Mouse (Mus musculus) adrenal gland, adult (tissue): ENCODE data around the gene Olfr667.
"Not testable (repeated sequence)": the region's sequence is repeated elsewhere in the genome, so short reads cannot be mapped to it uniquely, and the experiment has no call there.

Experiments used
- DNase-seq, 2 experiments: peaks; one replicate each; pipeline ENCODE4 v3.0.0; 2022 to 2023; ENCODE audit warnings: low spot score in 1 of 2; ENCODE audit not compliant: inconsistent age in 2 of 2

Olfr667 gene

GRCm38 (mm10) chr7:104921382-104921781 lies at the start of gene Olfr667:
Gene Olfr667, minus strand, starts transcription at chr7:104921482.
- no peak for DNase-seq

DNA sequence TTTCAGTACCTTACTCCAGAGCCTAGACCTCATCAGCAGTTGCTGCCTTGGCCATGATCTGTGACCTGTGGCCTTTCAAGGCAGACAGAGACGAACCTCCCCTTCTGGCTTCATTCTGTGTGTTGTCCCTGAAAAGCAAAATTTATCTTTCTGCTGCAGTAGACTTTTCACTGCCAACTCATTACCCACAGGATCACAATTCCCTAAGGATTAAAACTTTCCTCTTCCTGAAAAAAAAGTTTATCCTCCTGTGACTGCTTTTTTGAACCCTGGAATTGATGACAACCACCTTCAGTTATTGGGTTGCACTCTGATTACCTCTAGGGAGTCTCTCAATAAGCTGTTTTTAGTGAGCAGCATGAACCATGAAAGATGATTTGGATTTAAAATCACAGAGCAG lies 41.2 kb upstream of the Olfr667 start, which contains the start of gene Olfr670:
Gene Olfr670, minus strand, starts transcription at position 101 of the 400 bp plus-strand sequence.
- DNase-seq = peak in 1 of 2 experiments; percentile 30

DNA sequence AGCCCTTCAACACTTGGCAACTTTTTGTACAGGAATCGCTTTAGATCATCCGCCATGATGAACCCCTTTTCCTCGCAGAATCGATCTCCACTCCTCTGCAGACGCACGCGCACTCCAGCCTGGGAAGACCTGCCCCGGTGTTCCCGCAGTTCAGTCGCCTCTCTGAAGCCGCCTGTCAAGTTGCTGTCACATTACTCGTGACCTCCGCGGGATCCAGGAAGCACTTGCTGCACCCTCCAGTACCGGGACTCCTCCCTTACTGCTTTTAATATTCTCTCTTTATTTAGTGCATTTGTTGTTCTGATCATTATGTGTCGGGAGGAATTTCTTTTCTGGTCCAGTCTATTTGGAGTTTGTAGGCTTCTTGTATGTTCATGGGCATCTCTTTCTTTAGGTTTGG lies 29.0 kb upstream of the Olfr667 start:
- DNase-seq = not testable (repeated sequence)

DNA sequence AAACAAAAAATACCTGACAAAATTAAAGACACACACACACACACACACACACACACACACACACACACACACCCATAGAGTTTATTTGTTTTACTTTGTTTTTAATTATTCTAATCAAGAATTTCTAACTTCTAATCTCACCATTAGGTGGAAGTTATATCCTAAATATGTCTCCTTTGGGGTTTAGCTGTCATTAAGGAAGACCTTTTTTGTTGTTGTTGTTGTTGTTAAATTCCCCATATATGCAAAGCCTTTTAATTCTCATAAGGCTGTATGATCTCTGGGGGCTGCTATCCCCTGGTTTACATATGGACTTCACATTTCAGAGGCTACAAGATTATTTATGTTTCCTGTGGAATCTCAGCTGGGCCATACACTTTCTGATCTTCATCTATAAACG lies 12.7 kb upstream of the Olfr667 start, which contains the start of gene Olfr669:
Gene Olfr669, plus strand, starts transcription at position 301 of the 400 bp plus-strand sequence.
- no peak for DNase-seq

DNA sequence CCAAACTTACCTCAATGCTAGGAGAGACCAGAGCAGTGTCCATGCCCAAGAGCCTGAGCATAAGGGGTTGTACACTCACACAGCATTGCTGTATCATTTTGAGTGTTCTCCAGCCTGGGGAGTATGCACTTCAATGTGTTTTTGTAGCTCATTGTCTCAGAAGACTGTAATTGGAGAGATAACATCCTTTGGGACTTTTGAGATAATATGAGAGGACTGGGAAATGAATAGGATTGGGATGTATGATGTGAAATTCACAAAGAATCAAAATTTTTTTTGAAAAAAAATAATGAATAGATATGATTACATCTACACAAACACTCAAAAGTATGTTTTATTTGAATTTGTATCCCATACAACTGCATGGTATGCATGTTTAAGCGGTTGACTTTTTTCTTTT lies 6.7 kb upstream of the Olfr667 start, which contains the start of gene Olfr668:
Gene Olfr668, minus strand, starts transcription at position 101 of the 400 bp plus-strand sequence.
- no peak for DNase-seq

DNA sequence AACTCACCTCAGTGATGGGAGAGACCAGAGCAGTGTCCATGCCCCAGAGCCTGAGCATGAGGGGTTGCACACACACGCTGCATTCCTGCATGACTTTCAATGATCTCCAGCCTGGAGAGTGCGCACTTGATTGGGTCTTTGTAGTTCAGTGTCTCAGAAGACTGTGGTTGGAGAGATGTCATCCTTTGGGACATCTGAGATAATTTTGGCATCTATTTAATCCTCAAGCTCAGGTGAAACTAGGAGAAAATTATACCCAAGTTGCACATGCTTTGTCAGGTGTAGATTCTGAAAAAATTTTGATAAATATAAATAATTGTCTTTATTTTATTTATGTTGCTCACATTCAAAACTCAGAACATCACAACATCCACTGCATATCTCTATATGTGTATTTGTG lies 25.4 kb downstream of the Olfr667 start, which contains the start of gene Olfr666:
Gene Olfr666, minus strand, starts transcription at position 101 of the 400 bp plus-strand sequence.
- no peak for DNase-seq

- no peak for DNase-seq
Measured at GRCm38 (mm10) chr7:104877731-104878130, 43.6 kb downstream of the Olfr667 start, which contains the start of gene Olfr665. Gene Olfr665, plus strand, starts transcription at chr7:104878031.
